Mouse (Mus musculus): Measurements from ENCODE around the gene Nxph4.

Gene Nxph4

GRCm38 (mm10) chr10:127514764-127515163, 19.6 kb downstream of the Nxph4 start, which contains the start of gene Ndufa4l2:
Gene Ndufa4l2 (plus strand): TSS chr10:127514967.
- no peak for DNase-seq

- no peak for DNase-seq
Measured at GRCm38 (mm10) chr10:127514111-127514698, 20.2 kb downstream of the Nxph4 start.

- no peak for DNase-seq
Measured at GRCm38 (mm10) chr10:127513501-127514091, 20.8 kb downstream of the Nxph4 start.

- DNase-seq: peak; percentile 98
Measured at GRCm38 (mm10) chr10:127512813-127513212, 21.5 kb downstream of the Nxph4 start.

- no peak for DNase-seq
Measured at GRCm38 (mm10) chr10:127512307-127512666, 22.1 kb downstream of the Nxph4 start.

GRCm38 (mm10) chr10:127511634-127512306, 22.6 kb downstream of the Nxph4 start:
- DNase-seq: no peak

- DNase-seq: no peak
Measured at GRCm38 (mm10) chr10:127510895-127511617, 23.3 kb downstream of the Nxph4 start.

- DNase-seq: no peak
Measured at GRCm38 (mm10) chr10:127509837-127510701, 24.3 kb downstream of the Nxph4 start.

- peak; percentile 88 for DNase-seq
Measured at GRCm38 (mm10) chr10:127509051-127509836, 25.1 kb downstream of the Nxph4 start.

- DNase-seq: peak; percentile 80
Measured at GRCm38 (mm10) chr10:127508239-127508638, 26.1 kb downstream of the Nxph4 start.

GRCm38 (mm10) chr10:127500894-127501893, 33.2 kb downstream of the Nxph4 start, which contains the start of gene Stac3:
Gene Stac3 (plus strand): TSS chr10:127501686.
- DNase-seq: no peak

- no peak for DNase-seq
Measured at GRCm38 (mm10) chr10:127500042-127500441, 34.3 kb downstream of the Nxph4 start.

GRCm38 (mm10) chr10:127499516-127499915, 34.8 kb downstream of the Nxph4 start:
- DNase-seq: no peak

GRCm38 (mm10) chr10:127496156-127496555, 38.2 kb downstream of the Nxph4 start:
- no peak for DNase-seq

GRCm38 (mm10) chr10:127492118-127492517, 42.2 kb downstream of the Nxph4 start:
- DNase-seq: no peak

GRCm38 (mm10) chr10:127491128-127491512, 43.2 kb downstream of the Nxph4 start:
- DNase-seq: no peak

- DNase-seq: no peak
Measured at GRCm38 (mm10) chr10:127490160-127491127, 43.9 kb downstream of the Nxph4 start.

GRCm38 (mm10) chr10:127488856-127489255, 45.5 kb downstream of the Nxph4 start:
- no peak for DNase-seq

GRCm38 (mm10) chr10:127485235-127485634, 49.1 kb downstream of the Nxph4 start:
- DNase-seq: no peak
